Mouse (Mus musculus) adrenal gland, adult (tissue): ENCODE measurements around the gene Rnf34.
A peak's percentile ranks its signal among the peaks of the same experiment; 100 is the strongest.

Source experiments
- DNase-seq, 2 experiments: peaks; one replicate each; pipeline ENCODE4 v3.0.0; 2022 to 2023; ENCODE audit warnings: low spot score in 1 of 2; ENCODE audit not compliant: inconsistent age in 2 of 2

Rnf34 gene

DNA sequence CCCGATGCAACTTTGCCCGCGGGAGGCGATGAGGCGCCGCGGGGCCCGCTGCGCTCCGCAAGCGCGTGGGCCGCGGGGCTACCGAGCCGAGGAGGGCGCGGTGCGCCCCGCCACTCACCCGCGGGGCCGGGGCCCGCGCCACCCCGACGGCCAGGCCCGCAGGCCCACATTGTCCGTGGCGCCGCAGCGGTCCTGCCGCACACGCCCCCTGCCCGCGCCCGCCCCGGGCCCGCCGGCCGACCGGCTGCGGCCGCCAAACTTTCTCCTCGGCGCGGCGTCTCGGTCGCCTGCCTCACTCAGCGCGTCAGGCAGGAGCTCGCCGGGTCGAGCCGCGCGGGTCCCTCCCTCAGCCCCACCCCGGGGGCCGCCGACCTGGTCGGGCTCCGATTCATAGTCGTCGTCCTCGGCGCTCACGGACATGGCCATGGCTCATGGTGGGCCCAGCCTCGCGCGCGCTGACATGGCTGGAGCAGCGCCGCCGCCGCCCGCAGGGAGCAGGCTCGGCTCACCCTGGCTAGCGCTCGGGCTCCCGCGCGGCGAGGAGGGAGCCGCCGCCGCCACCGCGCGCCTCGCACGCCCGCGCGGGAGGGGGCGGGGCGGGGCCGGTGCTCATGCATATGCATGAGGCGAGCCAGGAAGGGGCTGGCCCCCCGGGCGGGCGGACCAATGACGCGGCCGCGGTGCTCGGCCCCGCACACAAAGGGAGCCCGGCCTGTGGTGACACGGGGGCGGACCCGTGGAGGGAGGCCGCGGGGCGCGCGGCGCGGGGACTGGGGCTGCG lies 50.1 kb downstream of the Rnf34 start:
- DNase-seq: peak; percentile 95 to 96

DNA sequence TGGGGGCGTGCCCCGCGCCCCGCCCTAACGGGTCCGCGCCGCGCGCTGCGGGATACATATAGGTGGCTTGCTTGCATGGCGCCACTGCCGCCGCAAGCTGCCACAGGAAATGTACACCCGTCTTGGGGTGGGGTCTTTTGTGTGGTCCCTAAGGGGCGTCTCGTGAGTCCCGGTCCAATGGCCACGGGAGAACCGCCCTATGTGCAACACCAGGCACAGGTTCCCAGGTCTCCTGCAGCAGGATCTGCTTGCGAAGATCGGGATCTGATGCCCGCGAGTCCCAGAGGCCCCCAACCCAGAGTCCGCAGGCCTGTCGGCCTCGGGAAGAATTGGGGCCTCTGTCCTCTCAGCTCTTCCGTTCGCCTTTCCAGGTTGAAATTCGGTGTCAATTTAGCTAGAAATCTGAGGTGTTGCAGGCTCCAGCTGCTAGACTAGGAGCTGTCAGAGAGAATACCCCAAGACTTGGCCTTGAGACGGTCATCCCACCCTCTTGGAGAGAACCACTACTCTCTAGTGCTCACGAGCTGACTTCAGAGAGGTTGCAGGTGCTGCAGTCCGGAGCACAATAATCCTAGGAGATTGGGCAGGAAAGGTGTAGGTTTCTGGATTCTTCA lies 50.8 kb downstream of the Rnf34 start:
- DNase-seq: no peak

DNA sequence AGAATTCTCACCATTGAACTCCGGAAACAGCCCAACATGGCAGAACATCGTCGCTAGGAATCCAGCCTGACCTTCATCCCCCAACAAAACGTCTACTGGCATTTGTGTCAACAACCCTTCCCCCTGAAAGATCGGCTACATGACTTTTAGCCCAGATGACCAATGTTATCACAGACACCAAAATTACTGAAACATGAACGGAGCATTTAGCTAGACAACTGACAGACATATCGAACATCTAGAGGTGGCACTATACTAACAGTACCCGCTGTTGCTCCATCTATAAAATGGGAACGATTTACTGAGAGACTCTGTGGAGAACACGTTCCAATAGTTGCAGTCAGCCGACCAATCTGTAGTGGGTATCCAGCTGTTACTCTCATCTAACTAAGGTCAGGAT lies 51.3 kb downstream of the Rnf34 start:
- no peak for DNase-seq

DNA sequence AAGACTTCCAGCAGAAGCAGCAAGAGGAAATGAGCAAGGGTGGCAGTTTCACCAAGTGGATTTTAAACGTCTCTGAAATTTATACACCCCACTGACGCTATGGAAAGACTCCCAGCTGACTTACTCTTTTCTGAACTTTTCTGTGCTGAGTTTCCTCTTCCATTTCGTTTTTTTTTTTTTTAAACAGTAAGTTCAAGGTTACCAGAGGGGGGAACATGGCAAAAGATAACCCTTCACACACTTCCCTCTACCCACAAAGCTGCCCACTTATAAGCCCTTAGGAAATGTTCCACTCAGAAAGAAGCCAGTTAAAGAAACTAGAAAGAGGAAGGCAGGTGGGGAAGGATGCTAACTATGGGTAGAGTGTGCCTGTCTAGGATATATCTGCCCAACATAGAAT lies 51.8 kb downstream of the Rnf34 start:
- DNase-seq: no peak

DNA sequence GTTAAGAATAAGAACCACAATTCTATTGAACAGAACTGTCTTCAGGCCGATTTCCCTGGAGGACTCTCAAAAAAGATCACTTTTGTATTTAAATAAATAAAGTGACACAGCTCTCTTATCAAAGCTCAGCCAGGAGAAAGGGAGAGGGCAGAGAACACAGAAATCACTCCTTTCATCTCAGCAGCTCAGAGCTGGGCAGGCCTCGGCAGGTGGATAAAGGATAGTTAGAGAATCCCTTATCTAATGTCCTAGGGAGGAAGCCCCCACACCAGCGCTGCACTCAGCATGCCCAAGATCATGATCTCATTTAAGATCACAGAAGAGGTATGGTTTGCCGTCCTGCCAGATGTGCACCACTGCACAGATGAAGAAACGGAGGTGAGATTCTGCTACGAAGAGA lies 52.4 kb downstream of the Rnf34 start:
- no peak for DNase-seq

DNA sequence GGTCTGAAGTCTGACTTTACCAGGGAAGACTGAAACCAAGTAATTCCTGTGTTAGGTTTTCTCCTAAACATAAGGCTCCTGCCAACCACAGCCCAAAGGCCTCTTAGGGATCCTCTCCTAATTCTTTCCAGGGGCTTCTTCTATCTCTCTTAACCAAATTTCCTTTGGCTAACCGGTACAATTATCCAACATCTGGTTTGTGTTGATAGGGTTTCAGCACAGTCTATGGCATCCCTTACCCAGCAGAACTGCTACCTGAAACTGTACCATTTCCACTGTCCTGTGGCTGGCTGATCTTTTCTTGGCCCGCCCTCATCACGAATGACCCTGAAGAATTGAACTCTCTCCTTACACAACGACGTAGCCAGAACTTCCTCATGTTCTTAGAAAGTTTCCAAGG lies 53.3 kb downstream of the Rnf34 start:
- no peak for DNase-seq

DNA sequence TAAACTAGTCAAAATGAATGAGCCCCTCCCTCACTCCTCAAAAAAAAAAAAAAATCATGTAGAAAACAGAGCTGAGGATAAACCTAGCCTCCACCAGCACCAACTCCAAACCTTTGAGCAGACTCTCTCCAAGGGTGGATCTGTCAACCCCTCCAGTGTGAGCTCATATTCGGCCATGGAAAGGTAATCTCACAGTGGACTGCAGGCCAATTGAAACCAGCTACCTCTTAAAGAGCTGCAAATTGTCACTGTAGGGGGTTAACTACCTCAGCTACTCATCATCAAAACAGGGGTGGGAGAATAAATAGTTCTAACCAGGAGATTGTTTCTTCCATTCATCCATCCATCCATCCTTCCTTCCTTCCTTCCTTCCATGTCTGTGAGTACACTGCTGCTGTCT lies 57.3 kb downstream of the Rnf34 start:
- no peak for DNase-seq

DNA sequence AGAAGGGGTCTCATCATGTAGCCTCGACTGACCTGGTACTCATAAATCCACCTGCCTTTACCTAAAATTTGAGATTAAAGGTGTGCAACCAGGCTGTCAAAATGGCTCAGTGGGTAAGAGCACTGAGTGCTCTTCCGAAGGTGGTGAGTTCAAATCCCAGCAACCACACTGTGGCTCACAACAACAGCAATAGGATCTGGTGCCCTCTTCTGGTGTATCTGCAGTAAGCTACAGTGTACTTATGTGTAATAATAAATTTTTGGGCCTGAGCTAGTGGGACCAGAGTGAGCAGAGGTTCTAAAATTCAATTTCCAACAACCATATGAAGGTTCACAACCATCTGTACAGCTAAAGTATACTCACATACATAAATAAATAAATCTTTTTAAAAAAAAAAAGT lies 58.2 kb downstream of the Rnf34 start:
- no peak for DNase-seq

DNA sequence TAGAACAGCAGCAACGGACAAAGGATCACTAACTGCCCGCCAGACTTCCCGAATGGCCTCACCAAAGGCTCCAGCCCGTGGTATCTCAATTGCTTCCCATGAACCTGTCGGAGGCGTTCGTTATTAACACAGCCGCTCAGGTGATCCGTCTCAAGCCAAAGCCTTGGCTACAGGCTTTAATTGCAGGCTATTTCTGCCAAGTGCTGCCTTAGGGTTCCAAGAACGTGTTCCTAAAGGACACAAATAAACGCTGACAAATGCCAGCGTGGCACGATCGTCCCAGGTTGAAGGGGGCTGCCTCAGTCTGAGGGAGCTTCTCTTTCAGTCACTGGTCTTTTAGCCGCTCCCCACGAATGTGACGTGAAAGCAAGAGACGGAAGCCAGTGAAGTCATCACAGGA lies 59.6 kb downstream of the Rnf34 start:
- DNase-seq: no peak

DNA sequence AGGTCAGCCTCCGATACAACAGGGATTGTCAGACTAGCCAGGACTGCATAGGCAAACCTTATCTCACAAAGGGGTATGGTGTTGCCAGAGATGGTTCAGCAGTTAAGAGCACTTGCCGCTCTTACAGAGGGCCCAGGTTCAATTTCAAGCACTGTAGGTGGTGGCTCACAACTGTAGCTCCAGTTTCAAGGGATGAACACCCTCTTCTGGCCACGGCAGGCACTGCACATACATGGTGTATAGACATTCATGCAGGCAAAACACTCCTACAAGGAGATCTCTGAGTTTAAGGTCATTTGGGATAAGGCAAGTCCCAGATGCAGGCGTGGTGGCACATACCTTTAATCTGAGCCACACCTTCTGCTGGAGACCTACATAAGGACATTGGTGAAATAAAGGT lies 63.0 kb downstream of the Rnf34 start:
- no peak for DNase-seq

DNA sequence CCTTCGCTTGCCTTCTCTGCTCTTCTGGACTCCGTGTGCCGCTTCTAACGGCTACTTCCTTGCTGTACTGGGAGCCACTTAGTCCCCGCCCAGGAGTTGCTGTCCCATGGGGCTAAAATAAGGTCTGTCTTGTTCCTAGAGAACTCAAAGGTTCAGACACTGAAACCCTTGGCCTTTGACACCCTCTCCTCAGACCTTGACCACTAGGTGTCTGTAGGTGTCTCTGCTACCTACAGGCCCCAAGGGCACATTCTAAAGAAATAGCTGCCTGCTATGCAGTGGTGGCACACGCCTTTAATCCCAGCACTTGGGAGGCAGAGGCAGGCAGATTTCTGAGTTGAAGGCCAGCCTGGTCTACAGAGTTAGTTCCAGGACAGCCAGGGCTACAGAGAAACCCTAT lies 66.3 kb downstream of the Rnf34 start:
- DNase-seq: no peak

DNA sequence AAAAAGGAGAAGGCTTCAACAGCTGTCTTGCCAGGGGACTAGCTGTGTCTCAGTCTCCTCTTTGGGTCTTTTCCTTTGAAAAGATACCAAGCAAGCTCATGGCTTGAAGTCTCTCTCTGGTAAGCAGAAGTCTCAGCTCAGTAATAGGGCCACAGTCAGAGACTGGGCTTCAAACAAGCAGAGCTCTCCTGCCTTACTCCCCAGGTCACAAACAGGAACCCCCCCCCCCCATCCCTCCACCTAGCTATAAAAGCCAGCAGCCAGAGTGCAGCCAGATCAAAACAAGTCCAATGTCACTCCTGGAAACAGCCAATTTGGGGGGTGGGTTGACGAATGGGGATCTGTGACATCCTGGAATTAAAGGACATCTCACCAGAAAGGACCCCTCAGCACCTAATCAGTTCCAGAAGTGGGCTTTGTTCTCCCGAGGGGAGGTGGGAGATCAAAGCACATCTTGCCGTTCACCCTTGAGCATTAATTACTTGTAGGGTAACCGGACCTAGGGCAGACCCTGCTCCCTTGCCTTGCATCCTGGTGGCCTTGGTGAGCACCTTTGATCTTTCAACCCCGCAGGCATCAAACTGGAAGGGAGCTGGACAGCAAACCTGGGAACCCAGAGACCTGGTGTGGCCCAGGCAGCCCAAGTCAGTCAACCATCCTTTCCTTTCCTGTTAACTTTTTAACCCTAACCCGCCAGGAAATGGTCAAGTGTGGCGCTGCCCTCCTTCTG lies 68.3 kb downstream of the Rnf34 start:
- no peak for DNase-seq

DNA sequence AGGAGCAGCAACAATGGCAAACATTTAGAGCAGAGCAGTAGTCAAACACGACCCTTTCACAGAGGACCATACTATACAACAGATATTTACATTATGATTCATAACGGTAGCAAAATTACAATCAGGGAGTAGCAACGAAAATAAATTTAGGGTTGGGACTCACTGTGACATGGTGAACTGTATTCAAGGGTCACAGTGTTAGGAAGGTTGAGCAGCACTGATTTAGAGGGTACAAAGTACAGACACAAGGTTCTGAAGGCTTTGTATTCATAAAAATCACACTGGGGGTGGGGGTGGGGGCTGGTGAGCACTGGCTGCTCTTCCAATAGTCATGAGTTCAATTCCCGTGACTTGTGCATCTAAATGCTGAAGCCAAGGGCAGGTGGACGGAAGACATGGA lies 70.7 kb downstream of the Rnf34 start:
- DNase-seq: no peak
